ENCODE assay signal across 19 mouse cellular contexts in the genomic region with DNA sequence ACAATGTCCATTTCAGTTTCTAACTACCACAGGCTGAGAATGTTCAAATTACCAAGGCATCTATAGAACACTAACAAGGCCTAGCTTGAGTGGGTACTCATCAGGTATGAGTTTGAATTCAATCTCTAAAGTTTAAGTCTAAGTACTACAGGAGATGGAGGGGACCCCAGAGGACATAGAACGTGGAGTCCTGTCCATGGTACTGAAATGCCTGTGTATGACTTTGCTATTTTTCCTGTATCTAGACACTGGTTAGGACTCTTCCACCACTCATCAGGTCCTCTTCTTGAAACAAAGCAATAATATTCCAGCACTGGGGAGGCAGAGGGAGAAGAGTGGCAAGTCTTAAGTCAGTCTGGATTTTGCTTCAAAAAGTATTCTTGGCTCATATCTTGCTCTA.
DNase-seq lines count a peak whose midpoint lies in the region; ATAC-seq lines count a peak whose summit lies in the region.
"Had no signal": no experiment of that assay in that cellular context is flagged by ENCODE, and none has a peak within 500 bp of the region (broad histone marks: within the 10 kb centered on the region; RNA-seq: fewer than 3 reads in every experiment).

No protein-coding gene starts in this region.

- no peak overlapping the region for H3K9ac ChIP-seq in hindbrain, embryonic 11.5 days (ENCODE audit: low read depth, low read length)
- H3K9ac ChIP-seq in hindbrain, embryonic 16.5 days (ENCODE audit: low read depth, low read length) = no peak overlapping the region
- H3K9ac ChIP-seq: forebrain, embryonic 15.5 days; heart, embryonic 13.5 days; hindbrain, embryonic 13.5 days; liver, embryonic 12.5 days had no signal

- H3K4me3 ChIP-seq in hindbrain, embryonic 11.5 days (ENCODE audit: low read depth, low read length) = no peak overlapping the region
- H3K4me3 ChIP-seq in hindbrain, embryonic 10.5 days = no peak overlapping the region
- H3K4me3 ChIP-seq in hindbrain, embryonic 16.5 days (ENCODE audit: low read length) = no peak overlapping the region
- H3K4me3 ChIP-seq: forebrain, embryonic 15.5 days; heart, embryonic 13.5 days; hindbrain, embryonic 13.5 days; liver, embryonic 12.5 days had no signal

- H3K36me3 ChIP-seq in hindbrain, embryonic 11.5 days (ENCODE audit: control insufficient read depth, insufficient read depth, low read length) = no peaks in the 10 kb centered on the region
- H3K36me3 ChIP-seq in hindbrain, embryonic 10.5 days = no peaks in the 10 kb centered on the region
- no peaks in the 10 kb centered on the region for H3K36me3 ChIP-seq in hindbrain, embryonic 16.5 days (ENCODE audit: control insufficient read depth, insufficient read depth, low read length)
- H3K36me3 ChIP-seq: forebrain, embryonic 15.5 days; heart, embryonic 13.5 days; hindbrain, embryonic 13.5 days; liver, embryonic 12.5 days had no signal

- H3K9me3 ChIP-seq in hindbrain, embryonic 11.5 days (ENCODE audit: control insufficient read depth, low read length) = no peaks in the 10 kb centered on the region
- H3K9me3 ChIP-seq in hindbrain, embryonic 10.5 days = no peaks in the 10 kb centered on the region
- no peaks in the 10 kb centered on the region for H3K9me3 ChIP-seq in hindbrain, embryonic 16.5 days (ENCODE audit: control insufficient read depth, low read length)
- H3K9me3 ChIP-seq: forebrain, embryonic 15.5 days; heart, embryonic 13.5 days; hindbrain, embryonic 13.5 days; liver, embryonic 12.5 days had no signal

- no peak overlapping the region for H3K4me2 ChIP-seq in hindbrain, embryonic 11.5 days (replicated peaks; ENCODE audit: low read depth, low read length)
- no peak overlapping the region for H3K4me2 ChIP-seq in hindbrain, embryonic 16.5 days (ENCODE audit: low read length)
- H3K4me2 ChIP-seq: forebrain, embryonic 15.5 days; heart, embryonic 13.5 days; hindbrain, embryonic 13.5 days; liver, embryonic 12.5 days had no signal

- ATAC-seq in hindbrain, embryonic 11.5 days (ENCODE audit: low FRiP score) = no peak
- ATAC-seq in hindbrain, embryonic 16.5 days = no peak
- ATAC-seq: CD4-positive, CD25-positive, alpha-beta regulatory T cell, adult 4 months; forebrain, embryonic 15.5 days; liver, embryonic 12.5 days had no signal

- H3K27ac ChIP-seq in hindbrain, embryonic 11.5 days (ENCODE audit: low read depth, low read length) = no peak overlapping the region
- H3K27ac ChIP-seq in hindbrain, embryonic 10.5 days = no peak overlapping the region
- no peak overlapping the region for H3K27ac ChIP-seq in hindbrain, embryonic 16.5 days (ENCODE audit: low read depth, low read length)
- H3K27ac ChIP-seq: forebrain, embryonic 15.5 days; heart, embryonic 13.5 days; hindbrain, embryonic 13.5 days; liver, embryonic 12.5 days had no signal

- DNase-seq in hindbrain, embryonic 11.5 days (ENCODE audit: low spot score) = peak; percentile 10
- DNase-seq in hindbrain, embryonic 10.5 days (ENCODE audit: low spot score) = no peak
- peak; percentile 48 for DNase-seq in 416B (ENCODE audit: low read depth)
- DNase-seq in R1 (ENCODE audit: low read depth, low spot score) = peak; percentile 56
- DNase-seq in forelimb bud, embryonic 11.5 days (ENCODE audit: low read depth, low spot score) = peak; percentile 56
- no peak for DNase-seq in spleen, postnatal 10 days (ENCODE audit: low spot score in 2 of 2)
- DNase-seq in left cerebral cortex, adult 8-10 months (ENCODE audit: low spot score in 2 of 2) = no peak
- DNase-seq: adrenal gland, adult 8-10 months; cerebellum, postnatal 14 days; gastrocnemius, postnatal 10 days; kidney, adult 18-20 months; lung, postnatal 4 days; midbrain, embryonic 14.5 days had no signal

- H3K27me3 ChIP-seq in hindbrain, embryonic 11.5 days (ENCODE audit: control insufficient read depth, insufficient read depth, low read length) = no peaks in the 10 kb centered on the region
- no peaks in the 10 kb centered on the region for H3K27me3 ChIP-seq in hindbrain, embryonic 10.5 days (ENCODE audit: insufficient read depth, poor library complexity, severe bottlenecking)
- no peaks in the 10 kb centered on the region for H3K27me3 ChIP-seq in hindbrain, embryonic 16.5 days (replicated peaks; ENCODE audit: control insufficient read depth, insufficient read depth, low read length)
- H3K27me3 ChIP-seq: forebrain, embryonic 15.5 days; heart, embryonic 13.5 days; hindbrain, embryonic 13.5 days; liver, embryonic 12.5 days had no signal

- 58% methylated on average over 1 of the region's 1 CpGs for WGBS in hindbrain, embryonic 11.5 days
- WGBS in hindbrain, embryonic 10.5 days = 55% methylated on average over 1 of the region's 1 CpGs
- 60% methylated on average over 1 of the region's 1 CpGs for WGBS in hindbrain, embryonic 16.5 days

- 0 out of 2 replicates have a peak, but pooled peaks cover 3% of the 10 kb centered on the region for H3K4me1 ChIP-seq in hindbrain, embryonic 11.5 days (replicated peaks; ENCODE audit: control insufficient read depth, insufficient read depth, low read length)
- peaks cover 25% of the 10 kb centered on the region for H3K4me1 ChIP-seq in hindbrain, embryonic 10.5 days (replicated peaks)
- H3K4me1 ChIP-seq in hindbrain, embryonic 16.5 days (ENCODE audit: control insufficient read depth, insufficient read depth, low read depth, low read length) = peaks cover 8% of the 10 kb centered on the region; the same call in 1 of the 2 replicates
- H3K4me1 ChIP-seq: heart, embryonic 13.5 days; liver, embryonic 12.5 days had no signal

Comparison
In these comparisons a context has a peak if more than half of its experiments do, and no peak if none do; other contexts are left out.
1. DNase-seq: peak in hindbrain, embryonic 11.5 days (single experiment), 416B (single experiment), R1 (single experiment) and forelimb bud, embryonic 11.5 days (single experiment); none in hindbrain, embryonic 10.5 days (single experiment), spleen, postnatal 10 days (0 of 2) and left cerebral cortex, adult 8-10 months (0 of 2).